Mouse (Mus musculus) embryonic facial prominence, embryonic 14.5 days (tissue): Measurements from ENCODE around the gene Rreb1. TPM values are rescaled to one million over a fixed set of nuclear protein-coding genes. Genes with fewer than 3 reads are reported as not detected.

Experiments used
- polyA plus RNA-seq: library from polyadenylated mRNA; unstranded; fragments of >200 nt; fragmentation: Nextera tagmentation; extraction: Ambion mirVana; gene quantifications from 2 replicates; pipeline ENCODE4 v1.2.1, GENCODE M21; 2014

Gene Rreb1
- polyA plus RNA-seq, 1 experiment from 2014 or later, result 20.2 TPM

Other genes starting within 250 kb of the Rreb1 start
- gene Ssr1, start 215.8 kb downstream of the Rreb1 start, polyA plus RNA-seq, result 162 and 167 TPM in 2 replicates